Mouse (Mus musculus) induced T-regulatory cell, adult 2 months (primary cell): Measurements from ENCODE around the gene Gm15737.

Experiments used
- DNase-seq: peaks from one replicate; pipeline ENCODE4 v3.0.0-alpha.2; 2012; ENCODE audit warnings: low read depth

Gene Gm15737

DNA sequence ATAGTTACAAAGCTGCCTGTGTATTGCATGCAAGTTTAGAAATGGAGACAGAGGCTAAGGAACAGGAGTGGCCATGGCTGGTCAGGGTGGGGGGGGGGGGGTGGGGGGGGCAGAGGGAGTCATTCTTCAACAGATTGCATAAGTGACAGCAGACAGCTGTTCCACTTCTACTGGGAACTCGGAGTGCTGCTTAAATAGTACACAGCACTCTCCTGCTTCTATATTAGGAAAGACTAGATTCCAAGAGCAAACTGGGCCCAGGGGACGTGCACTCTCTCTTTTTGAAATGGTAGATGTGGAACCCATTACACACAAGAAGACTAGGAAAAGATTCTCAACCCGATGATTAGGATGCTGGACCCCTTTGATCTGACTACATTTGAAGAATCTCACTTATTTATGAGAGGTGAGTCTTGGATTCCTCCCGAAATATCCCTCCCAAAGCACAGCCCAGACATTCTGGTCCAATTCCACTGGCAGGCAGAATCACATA, at the start of gene Gm15737:
Gm15737 (plus strand) TSS at position 269 of the 493 bp plus-strand sequence.
- DNase-seq = no peak

DNA sequence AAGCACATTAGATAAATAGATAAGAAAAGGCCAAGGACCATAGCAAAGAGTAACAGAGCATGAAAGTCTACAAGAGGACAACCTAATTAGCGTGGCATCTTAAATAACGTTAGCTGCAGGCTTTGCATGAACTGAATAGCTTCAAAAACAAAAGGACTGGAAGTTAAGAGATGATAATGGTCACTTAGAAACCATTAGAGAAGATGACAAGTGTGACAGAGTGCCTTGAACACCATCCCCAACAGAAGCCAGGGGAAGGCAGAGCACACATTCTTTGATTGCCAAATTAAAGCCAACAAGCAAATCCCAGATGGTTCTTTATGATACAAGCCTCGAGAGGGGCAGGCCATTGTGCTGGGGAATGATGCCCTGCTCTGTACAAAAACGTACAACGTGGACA, 47.6 kb upstream of the Gm15737 start:
- DNase-seq = no peak

DNA sequence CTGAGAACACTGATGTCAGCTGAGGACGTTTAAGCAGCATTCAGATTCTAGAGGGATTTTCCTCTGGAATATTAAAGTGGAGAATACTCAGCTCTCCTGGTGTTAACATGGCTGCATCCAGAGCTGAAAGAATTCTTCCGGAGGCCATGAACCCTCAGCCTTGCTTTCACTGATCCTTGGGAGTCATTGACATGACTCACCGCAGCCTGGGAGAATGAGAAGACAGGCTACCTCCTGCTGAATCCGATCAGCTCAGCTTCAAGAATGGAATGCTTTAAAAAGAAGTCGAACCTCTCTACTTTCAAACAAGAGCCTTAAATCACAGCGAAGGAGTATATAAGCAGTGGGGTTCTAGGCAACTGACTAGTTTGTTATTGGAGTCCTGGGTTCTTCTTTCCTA, 47.2 kb upstream of the Gm15737 start:
- DNase-seq = no peak

DNA sequence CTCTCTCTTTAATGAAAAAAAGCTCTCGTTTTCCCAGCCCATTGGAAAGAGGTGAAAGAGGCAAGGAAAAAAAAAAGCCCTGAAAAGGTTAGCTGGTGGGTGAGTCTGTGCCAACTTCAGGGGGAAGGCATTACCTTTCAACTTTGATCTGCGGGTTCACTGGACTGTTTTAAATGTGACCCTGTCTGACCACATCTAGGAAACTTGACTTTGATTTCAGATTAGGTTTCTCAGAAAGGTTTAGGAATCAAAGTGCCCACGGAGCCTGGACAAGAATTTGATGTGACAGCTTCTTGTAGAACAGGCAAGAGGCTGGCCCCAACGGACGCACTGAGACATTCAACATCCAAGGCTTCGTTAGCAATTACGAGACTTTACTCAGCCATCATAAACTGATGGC, 45.2 kb upstream of the Gm15737 start:
- no peak for DNase-seq

DNA sequence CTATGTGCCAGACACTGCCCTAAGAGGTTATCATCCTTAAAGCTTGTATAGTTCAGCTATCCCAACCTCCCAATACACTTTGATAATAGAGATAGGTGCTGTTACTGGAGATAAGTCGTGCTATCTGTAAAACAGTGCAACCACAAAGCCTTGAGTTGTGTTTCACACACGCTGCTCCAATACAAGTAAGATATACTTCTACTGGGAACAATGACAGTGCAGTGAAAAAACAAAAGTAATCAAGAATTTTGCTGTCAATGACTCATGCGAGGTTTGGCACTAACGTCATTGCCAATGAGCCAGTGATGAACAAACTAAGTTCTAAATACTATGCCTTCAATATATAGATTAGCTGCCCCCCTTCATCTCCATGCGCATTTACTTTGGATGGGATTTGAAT, 42.6 kb upstream of the Gm15737 start:
- no peak for DNase-seq

DNA sequence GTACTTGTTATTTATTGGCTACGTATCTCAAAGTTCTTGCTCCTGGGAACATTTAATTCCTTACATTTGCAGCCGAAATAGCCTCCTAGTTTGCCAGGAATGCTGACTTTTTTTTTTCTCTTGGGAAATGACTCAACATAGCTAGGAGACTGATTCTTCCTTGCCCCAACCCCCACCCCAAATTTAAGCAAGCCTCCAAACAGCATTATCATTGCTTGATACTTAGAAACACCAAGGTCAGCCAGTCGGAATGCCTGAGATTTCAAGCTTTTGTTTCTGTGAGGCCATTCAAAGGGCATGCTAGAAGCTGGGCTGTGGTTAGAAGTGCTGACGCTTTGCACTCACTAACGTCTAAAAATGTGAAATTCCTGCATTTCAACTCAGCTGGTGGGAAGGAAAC, 41.8 kb upstream of the Gm15737 start:
- DNase-seq = no peak

DNA sequence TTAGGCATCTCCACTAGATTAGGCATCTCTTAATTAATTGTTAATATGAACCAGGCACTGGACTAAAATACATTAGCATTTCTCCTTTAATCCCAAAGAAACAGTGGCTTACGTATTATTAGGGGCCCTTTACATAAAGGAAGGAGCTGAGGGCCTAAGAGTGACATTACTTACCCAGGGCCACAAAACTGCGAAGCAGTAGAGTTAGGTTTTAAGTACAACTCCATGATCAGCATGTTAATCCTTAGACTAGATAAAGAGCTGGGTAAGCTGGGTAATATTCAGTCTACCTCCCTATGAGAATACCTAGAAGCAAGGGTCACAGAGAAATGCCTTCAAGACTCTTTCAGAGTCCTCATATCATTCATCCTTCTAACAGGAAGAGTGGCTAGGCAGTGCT, 40.0 kb upstream of the Gm15737 start:
- DNase-seq = no peak

DNA sequence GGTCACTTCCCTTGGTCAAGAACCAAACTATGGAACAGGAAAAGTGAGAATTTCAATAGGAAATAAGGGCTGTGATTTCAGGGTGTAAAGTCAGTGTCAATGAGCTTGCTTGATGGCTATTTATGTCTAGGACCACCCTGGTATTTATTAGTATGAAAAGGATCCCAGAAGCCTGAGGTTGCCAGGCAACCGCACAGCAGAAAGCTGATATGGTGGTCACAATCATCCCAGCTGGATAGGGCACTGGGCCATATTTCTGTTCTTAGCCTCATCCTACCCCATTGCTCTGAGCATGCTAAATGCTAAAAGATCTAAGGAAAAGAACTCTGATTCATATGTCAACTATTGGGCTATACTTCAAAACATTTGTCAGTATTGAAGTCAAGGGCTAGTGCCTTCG, 38.1 kb upstream of the Gm15737 start:
- DNase-seq = no peak

DNA sequence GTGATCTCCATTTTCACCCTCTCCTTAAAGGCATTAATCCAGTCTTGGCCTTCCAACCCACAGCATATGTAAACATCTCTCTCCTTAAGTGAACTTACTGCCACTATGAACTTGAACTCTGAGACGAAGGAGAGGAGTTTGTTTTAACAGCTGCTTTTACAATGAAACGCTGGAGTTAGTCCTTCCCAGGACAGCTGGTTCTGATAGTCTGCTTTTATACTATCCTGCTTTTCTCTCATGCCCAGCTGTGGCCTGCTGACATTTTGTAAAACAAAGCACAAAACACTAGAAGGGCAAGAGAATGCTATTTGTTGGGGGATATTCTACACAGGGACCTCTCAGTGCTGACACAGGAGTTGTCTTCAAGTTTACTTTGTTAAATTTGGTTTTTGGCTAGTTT, 27.2 kb upstream of the Gm15737 start:
- DNase-seq = no peak

DNA sequence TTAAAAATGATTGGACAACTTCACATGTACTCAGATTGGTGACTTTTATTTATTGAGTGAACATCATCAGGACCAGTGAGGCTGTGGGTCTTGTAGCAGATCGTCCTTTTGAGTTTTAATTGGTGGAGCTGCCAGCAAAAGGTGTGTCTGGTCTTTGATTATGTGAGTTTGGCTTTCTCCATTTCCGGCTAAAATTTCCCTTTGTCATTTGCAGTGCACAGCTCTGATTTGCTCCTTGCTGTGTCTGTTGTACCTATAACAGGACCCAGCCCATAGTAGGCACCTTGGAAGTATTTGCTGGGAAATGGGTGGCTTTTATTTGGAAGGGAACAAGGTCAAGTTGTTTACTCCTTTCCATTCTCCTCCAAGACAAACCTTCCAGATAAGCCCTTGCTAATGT, 25.7 kb upstream of the Gm15737 start:
- DNase-seq = no peak

DNA sequence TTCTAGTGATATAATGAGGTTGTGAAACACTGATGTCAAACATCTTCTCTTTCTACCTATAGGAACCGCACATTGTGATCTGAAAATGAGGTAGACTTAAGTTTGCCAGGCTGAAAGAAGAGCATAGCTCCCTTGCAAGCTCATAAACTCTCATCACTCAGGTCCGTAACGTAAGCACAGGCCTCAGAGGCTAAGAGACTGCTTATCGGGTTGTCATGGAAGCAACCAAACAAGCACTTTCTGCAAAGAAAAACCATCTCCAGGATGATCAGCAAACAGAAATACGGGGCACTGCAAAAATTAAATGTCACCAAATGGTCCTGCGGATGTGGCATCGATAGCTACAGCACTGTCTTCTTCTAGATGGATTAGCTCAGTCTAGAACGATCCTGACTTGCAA, 23.3 kb upstream of the Gm15737 start:
- DNase-seq = no peak

DNA sequence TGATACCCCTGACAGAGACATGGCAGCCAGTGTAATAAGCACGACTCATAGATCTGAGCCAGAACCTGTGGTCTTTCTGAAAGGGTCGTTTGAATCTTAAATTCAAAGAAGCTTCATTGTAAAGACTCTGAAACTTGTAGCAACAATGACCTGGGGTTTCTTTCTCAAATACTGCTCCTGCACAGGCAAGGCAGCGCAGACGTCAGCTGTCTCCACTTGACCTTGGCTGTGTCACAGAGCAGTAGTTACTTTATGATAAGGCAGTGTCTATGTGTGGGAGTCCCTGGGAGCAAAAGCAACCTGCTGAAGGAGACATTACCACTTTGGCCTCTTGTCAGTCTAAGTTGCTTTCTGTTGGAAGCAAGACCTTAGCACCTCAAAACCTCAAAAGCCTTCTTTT, 22.5 kb upstream of the Gm15737 start:
- no peak for DNase-seq

DNA sequence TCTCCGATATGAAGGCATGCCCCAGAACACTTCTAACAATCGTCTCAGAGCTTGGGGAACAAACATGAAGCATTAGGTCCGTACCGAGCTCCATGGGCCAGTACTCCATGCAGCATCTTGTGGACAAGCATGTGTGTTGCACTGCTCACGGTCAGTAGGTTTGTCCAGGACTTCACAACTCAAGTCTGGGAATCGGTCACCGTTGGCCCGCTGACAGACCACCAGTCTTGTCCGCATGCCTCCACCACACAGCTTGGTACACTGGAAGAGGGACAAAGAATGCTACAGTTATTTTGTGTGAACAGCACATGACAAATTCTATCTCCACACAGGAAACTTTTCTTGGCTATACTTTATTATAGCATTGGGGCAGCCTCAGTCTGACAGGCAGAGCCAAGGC, 19.9 kb upstream of the Gm15737 start:
- no peak for DNase-seq

DNA sequence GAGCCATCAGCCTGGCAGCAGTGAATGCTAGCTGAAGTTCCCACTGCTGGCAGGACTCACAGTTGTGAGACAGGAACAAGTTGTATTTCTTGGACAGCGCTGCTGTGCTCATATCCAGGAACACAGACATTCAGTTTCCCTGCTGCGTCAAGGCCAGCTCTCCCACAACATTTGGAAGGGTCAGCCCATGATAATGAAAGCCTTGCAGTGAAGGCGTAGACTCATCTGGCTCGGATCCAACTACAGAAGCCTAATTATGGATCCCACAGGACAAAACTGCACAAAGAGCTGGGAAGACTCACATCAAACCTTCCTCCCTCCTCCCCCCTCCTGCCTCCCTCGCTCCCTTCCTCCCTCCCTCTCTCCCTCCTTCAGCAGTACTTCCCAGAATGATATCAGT, 18.9 kb upstream of the Gm15737 start:
- no peak for DNase-seq

DNA sequence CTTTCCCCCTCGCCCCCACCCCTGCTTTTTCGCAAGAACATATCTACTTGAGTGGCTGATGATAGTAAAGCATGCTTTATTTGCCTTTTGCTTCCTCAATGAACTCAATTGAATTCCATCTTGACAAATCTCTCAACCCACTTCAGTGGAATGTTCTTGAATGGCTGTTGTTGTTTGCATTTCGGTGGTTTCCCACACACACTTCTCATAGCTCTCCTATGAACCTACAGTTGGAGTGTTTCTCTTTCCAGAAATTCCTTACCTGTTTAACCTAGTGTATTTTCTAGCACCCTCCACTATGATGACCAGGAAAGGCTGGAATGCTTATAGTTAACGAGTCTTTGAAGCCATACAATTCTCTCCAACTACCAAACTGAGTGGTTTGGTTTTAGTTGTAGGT, 14.3 kb upstream of the Gm15737 start:
- DNase-seq = no peak

DNA sequence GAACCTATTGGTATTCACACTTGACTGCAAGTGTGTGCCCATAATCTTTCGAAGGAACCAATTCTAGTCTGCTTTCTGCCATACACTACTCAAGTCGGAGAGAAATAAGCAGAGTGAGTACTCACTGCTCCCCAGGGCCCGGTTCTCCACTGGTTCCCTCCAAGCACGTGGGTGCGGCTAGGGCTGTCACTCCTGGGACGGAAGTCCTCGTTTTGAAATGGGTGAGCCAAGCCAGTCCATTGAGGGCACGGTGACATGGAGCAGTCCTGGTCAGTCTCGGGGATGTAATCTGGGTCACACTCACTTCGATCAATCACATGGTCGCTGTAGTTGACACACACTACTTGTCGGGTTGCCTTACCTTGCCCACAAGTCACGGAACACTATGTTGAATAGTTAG, 11.4 kb upstream of the Gm15737 start:
- DNase-seq = no peak

DNA sequence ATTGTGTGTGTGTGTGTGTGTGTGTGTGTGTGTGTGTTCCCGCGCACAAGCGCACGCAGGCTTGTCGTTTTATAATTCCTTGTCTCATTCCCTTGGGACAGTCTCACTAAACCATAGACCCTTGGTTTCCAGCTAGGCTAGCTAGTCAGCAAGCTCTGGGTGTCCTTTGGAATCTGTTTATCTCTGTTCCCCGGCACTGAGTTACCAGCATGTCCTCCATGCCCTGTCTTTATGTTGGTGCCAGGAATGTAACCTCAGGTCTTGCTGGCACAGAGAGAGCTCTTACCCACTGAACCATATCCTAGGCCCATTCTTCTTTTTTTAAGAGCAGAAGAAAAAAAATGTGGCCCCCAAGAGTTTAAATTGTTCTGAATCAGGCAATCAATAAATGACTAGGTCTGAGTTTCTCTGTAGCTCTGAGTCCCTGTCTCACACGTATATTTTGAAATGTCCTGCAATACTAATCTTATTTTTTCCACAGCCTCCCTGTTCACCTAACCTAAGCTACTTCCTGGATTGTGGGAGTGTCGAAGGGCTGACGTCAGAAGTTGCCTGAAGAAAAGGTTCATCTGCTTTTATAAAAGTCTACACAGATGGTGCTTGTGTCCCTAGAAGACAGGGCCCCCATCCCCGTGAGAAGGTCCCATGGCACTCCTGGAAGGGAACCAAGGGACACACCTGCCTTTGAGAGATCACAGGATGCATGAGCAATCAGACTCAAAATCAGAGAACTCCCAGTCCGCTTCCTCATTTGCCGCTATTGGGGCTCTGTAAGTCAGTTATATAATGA, 10.2 kb upstream of the Gm15737 start:
- DNase-seq = no peak

DNA sequence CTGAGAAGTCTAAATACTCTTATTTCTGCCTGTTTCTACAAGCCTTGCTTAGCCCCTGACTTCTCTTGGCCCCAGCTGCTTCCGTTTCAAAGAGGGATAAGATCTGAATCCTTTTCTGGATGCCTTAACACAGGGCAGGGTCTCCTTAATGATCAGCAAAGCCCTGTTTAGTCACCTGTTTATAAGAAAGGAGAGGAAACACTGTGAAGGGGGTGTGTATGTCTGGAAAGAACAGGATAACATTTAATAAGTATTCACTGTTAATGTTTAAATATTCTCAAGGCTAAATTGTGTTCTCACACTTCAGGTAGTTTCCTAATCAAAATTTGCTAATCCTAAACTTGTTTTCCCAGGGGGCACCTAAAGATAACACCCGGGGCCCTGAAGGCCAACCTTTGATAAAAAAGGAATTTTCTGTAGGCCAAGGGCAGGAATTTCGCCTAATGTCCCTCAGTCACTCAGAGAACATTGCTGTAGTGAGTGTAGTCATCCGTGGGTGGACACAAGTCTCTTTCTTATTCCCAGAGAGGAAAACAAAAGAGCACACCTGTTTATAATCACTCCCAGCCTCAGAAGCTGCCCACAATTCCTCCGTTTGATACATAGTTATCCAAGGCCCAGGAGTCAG, 8.8 kb upstream of the Gm15737 start:
- DNase-seq = no peak

DNA sequence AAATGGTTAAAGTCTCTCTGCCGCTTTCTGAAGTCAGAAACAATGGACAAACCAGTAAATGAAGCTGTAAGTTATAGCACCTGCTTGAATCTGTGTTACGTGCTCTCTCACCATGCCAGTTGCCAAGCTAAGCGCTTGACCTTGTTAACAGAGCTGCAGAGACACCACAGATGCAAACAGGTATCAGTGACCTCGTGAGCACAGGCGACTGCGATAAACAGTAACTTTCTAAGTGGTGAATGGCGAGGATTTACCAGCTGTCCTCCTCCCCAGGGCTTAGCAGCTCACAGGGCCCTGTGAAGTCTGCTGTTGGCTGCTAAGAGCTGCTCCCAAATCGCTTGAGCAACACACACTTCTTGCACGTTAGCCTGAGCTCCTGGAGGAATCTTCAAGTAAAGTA, 6.6 kb upstream of the Gm15737 start:
- DNase-seq = no peak

DNA sequence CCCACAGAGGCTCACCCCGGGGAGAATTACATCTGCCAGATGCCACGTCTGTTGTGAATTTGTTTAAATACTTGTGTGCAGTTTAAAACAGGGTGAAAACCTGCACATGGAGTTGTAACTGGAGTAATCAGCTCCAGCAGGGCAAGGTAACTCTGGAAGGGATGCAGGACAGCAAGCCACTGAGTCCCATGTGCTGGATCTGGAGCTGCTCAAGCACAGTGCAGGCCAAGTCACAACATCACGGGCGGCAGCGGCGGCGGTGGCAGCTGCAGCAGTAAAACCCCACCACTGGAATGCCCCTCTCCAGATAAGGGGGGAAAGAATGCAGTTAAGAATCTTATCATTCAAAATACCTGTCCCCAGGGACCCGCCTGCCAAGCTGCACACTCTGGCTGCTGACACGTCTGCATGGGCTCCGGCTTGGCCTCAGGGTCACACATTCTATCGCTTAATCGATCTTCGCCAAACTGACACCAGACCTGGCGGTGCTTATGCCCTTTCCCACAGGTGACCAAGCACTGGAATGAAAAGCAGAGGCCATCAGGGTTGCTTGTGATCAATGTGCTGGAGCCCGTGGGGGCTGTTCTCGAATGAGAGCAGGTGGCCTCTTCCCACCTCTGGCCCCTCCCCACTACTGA, 544 bp downstream of the Gm15737 start:
- no peak for DNase-seq

DNA sequence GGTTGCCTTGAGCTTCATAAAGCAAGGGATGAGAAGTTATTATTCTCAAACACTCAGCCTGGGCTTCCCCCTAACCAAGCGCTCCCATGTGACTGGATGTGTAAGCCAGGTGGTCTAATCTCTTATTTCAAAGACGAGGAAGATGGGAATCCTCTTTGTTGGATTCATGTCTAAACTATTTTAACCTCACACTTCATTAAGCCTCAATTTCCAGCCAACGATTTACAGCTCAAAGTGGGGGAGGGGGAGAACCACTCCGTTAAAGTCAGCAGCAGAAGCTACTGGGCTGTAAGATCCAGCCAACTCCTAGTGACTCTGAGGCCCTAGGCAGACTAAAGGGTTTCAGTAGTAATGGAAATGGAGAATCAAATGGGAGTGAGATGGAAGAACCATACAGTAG, 2.7 kb downstream of the Gm15737 start:
- DNase-seq = no peak

DNA sequence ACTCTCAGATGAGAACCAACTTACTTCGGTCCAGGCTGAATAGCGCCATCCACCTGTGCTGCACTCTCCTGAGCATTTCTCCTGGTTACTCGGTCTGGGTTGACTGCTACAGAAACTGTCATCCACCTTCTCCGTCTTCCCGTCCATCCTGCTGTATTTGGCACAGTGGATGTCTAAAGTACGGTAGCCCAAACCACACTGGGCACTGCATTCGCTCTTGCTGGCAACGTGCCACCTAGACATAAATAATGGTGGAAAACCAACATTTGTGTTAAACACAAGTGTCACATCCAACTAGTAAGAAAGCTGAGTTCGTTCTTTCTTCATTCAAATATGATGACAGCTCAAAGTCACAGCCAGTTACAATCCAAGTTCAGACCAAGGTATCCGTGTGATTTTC, 3.6 kb downstream of the Gm15737 start:
- DNase-seq = no peak

DNA sequence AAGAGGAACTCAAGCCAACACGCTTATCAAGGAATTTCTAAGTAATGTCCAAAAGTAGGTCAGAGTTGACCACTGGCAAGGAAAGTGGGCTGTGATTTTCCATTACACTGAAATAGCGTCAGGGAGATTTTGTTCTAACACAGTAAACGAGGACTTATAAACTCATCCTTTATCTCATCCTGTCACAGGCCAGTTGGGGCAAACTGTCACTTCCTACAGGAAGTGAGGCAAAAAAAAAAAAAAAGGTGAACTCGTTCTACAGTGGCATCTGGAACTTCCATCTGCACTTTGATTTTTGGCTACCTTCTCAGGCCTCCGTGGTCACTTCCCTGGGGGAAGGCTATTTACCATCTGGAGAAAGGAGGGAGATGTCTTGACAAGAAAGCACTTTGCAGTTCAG, 5.7 kb downstream of the Gm15737 start:
- DNase-seq = no peak
